Mouse (Mus musculus): ENCODE measurements around the gene Thrap3.

- no peak for TF ChIP-seq CTCF (IDR thresholded peaks at IDR 0.05; ENCODE audit: control insufficient read depth, insufficient read depth, low read length)
- no peak for TF ChIP-seq POLR2A (IDR thresholded peaks at IDR 0.05; ENCODE audit: borderline replicate concordance, control insufficient read depth, low read depth, low read length)
Observed at GRCm38 (mm10) chr4:126120506-126120905, 82.1 kb downstream of the Thrap3 start.

Data from bone marrow, adult 2 months (tissue).